Mouse (Mus musculus) myocyte (in vitro differentiated cells): ENCODE data around the gene Atg9a.
A peak's percentile ranks its signal among the peaks of the same experiment; 100 is the strongest.

Experiments used
- MAX ChIP-seq: IDR thresholded peaks from one replicate; pipeline ENCODE4 v1.6.1; 2011; ENCODE audit warnings: low read depth, mild to moderate bottlenecking, control low read depth
- MYOG ChIP-seq, 3 experiments: IDR thresholded peaks; one replicate each; pipeline ENCODE4 v1.6.1; 2011; ENCODE audit warnings: control low read depth in 2 of 3, low read depth in 2 of 3, mild to moderate bottlenecking in 2 of 3; ENCODE audit not compliant: insufficient read length in 2 of 3, control insufficient read depth in 1 of 3, insufficient read depth in 1 of 3
- POLR2A ChIP-seq: IDR thresholded peaks from one replicate; pipeline ENCODE4 v1.6.1; 2011; ENCODE audit warnings: low read depth, mild to moderate bottlenecking, control low read depth, moderate library complexity; ENCODE audit not compliant: insufficient read length
- POLR2AphosphoS2 ChIP-seq: IDR thresholded peaks from one replicate; pipeline ENCODE4 v1.6.1; 2011; ENCODE audit warnings: low read depth, control low read depth; ENCODE audit not compliant: insufficient read length
- REST ChIP-seq: IDR thresholded peaks from one replicate; pipeline ENCODE4 v1.6.1; 2011; ENCODE audit warnings: mild to moderate bottlenecking, control low read depth, moderate library complexity; ENCODE audit not compliant: insufficient read depth, insufficient read length
- USF1 ChIP-seq: IDR thresholded peaks from one replicate; pipeline ENCODE4 v1.6.1; 2011; ENCODE audit warnings: low read depth, mild to moderate bottlenecking, control low read depth, moderate library complexity

DNA sequence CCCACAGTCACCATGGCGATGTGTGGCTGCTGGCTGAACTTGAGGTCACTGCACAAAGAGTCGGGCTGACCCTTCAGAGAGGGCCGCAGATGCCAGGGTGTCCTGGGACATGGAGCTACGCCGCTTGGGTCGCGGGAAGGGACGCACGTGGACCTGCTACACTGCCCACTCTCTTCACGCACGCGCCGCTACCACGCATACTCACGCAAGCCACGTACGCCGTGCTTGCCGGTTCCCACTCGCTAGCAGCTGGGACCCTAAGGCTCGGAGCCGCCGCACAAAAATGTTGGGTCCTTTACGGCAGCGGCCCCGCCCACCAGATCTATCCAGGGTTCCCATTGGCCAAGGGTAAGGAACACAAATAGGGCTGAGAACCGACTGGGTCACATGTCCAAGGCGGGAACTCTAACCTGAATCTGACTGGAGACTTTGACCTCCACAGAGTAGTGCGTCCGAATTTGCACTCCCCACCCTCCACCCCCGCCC, 11.8 kb downstream of the Atg9a start, which contains the start of gene Abcb6:
- peak; percentile 97 for TF ChIP-seq POLR2AphosphoS2
- TF ChIP-seq POLR2A, result peak; percentile 99
- no peak for TF ChIP-seq MAX
- peak in 2 of 3 experiments; percentile 36 to 52 for TF ChIP-seq MYOG (IDR thresholded peaks at IDR 0.05; ENCODE audit: control insufficient read depth in 1 of 3, insufficient read depth in 1 of 3, insufficient read length in 2 of 3, low read depth in 2 of 3)
- peak; percentile 93 for TF ChIP-seq USF1
- peak; percentile 51 for TF ChIP-seq REST
